Mouse (Mus musculus) gastrocnemius, adult 2 months (tissue): Measurements from ENCODE around the gene Prpf3. TPM values are rescaled to one million over a fixed set of nuclear protein-coding genes. Genes with fewer than 3 reads are reported as not detected.
"Not testable (repeated sequence)": the region's sequence is repeated elsewhere in the genome, so short reads cannot be mapped to it uniquely, and the experiment has no call there.

Experiments
- DNase-seq: peaks from one replicate; pipeline ENCODE4 v3.0.0; 2022
- H3K27ac ChIP-seq: fragments of 200-600 bp; 2 replicates; pipeline ENCODE4 v1.8.1; 2022; ENCODE audit warnings: mild to moderate bottlenecking
- H3K4me3 ChIP-seq: fragments of 200-600 bp; 2 replicates; pipeline ENCODE4 v1.8.1; 2022; ENCODE audit warnings: mild to moderate bottlenecking, moderate library complexity
- CTCF ChIP-seq: fragments of 200-600 bp; IDR thresholded peaks from 2 replicates; pipeline ENCODE4 v1.8.1; 2022; ENCODE audit warnings: antibody characterized with exemption, mild to moderate bottlenecking, moderate library complexity
- intact Hi-C: fragments of 180-260 bp; cut with DNase I; formaldehyde crosslinking; loops from one replicate; pipeline ENCODE4 v1.15.1; 2025
- total RNA-seq, 2 experiments: library from RNA; stranded (reverse); gene quantifications; 2 replicates each; pipeline ENCODE4 v1.2.3; 2021

Gene Prpf3
- total RNA-seq, 2 experiments from 2014 or later: 18.2 to 18.3 TPM

DNA sequence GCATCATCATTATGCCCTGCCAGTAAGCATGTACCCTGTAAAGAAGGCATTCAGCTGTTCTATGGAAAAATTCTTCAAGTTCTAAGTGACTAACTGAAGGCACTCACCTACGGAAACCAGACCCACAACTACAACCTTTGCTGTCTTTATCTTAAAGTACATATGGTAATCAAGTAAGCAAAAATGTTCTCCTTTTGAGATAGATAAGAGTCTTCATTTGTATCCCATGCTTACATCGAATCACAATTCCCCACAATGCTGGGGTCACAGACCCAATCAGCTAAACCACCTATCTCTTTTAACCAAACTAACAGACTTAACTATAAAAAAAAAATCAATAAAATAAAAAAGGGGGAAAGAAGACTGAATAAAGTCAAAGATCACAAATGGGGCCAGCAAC, 16.4 kb downstream of the Prpf3 start:
- intact Hi-C loops: no loop called here
- no peak for TF ChIP-seq CTCF
- H3K4me3 ChIP-seq: no peak overlapping the region

DNA sequence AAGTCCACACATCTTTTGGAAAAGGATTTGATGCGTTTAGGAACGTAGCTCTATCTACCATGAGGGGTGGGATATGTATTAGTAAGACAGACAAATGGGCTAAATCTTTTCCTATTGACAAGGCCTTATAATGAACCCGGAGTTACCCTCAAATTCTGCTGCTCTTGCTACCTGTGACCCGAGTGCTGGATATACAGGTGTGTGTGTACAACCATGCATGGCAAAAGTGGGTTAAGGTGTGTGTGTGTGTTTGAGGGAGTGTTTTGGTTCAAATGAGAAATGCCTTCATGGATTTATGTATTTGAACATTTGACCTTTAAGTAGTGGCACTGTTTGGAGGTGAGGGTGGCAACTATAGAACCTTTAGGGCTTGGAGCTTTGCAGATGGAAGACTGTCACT, 26.6 kb downstream of the Prpf3 start:
- no peak overlapping the region for H3K4me3 ChIP-seq
- no peak overlapping the region for H3K27ac ChIP-seq
- intact Hi-C loops: no loop called here
- no peak for TF ChIP-seq CTCF
- DNase-seq: no peak

More for the DNA sequence above, 16.4 kb downstream of the Prpf3 start:
- DNase-seq: no peak
- no peak overlapping the region for H3K27ac ChIP-seq

DNA sequence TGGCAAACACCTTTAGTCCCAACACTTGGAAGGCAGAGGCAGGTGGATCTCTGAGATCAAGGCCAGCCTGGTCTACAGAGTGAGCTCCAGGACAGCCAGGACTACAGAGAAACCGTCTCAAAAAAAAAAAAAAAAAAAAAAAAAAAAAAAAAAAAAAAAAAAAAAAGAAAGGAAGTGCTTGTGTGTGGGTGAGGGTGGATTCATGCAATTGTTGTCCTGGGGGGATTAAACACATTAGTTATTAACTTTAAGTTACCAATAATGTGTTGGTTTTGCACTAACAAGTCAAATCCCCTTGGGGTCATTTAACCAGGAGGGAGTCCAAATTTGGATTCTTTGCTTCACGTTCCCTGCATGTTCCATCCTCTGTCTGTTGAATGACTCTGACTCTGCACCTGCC, 29.4 kb downstream of the Prpf3 start:
- intact Hi-C loops: no loop called here
- DNase-seq: no peak
- no peak for TF ChIP-seq CTCF
- Histone ChIP-seq H3K4me3 (no peak overlapping the region), H3K27ac (no peak overlapping the region)

DNA sequence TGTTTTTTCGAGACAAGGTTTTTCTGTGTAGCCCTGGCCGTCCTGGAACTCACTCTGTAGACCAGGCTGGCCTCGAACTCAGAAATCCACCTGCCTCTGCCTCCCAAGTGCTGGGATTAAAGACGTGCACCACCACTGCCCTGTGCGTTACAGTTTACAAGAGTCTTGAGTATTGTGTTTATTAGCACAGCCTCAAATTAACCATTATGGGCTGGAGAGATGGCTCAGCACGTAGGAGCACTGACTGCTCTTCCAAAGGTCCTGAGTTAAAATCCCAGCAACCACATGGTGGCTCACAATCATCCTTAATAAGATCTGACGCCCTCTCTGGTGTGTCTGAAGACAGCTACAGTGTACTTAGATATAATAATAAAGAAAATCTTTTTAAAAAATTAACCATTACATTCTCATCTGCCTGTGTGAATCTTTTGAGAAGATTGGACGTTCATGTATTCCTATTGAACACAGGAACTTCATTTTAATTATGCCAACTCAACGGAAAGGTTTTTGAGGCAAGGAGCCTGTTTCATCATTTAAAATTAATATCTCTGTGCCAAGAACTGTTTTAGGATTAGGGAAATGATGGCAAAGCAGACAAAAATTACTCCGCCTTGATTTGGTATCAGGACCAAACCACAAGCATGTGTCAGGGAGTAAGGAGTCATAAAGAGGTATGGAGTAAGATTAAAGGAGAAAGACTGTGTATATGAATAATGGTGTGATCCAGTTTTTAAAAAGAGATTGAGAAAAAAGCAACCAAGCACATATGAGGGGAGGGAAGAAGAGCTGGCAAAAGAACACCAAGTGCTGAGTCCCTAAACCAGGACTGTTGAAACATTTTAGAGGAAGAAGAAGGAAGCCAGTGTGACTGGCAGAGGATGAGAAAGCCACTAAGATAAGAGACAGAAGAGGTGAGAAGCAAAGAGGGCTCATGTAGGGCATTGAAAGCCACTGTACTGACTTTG, 35.4 kb downstream of the Prpf3 start:
- intact Hi-C loops: no loop called here
- TF ChIP-seq CTCF: peak; percentile 1; the same call in 1 of the 2 replicates
- DNase-seq: no peak

DNA sequence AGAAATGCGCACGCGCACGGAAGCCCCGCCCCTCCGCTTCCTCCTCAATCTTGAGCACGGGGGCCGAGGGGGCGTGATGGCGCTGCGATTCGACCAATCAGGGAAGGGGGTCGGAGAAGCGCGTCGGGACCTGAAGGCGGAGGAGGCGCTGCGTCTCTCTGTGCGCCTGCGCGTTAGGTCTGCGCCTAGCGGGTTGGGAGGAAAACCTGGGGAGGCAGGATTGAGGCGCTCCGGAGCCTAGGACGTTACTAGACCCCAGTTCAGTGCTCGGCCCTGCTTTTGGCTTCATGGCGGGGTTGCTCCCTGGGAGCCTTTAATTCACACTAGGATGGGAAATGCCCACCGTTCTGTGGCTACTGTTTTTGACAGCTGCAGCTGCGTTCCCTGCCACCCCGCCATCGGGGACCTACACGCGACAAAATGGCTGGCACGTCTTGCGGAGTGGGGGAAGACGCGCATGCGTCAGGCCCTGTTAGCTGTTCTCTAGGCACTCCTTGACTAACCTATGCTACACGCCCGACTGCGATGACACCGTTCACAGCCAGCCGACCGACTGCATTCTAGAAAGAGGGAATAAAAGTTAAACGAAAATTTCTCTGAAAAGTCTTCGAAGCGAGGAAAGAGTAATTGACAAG, 36.2 kb downstream of the Prpf3 start:
- no peak for TF ChIP-seq CTCF
- DNase-seq: peak; percentile 100
- Histone ChIP-seq H3K27ac (peak overlapping the region; percentile 99), H3K4me3 (peak overlapping the region; percentile 72)
- intact Hi-C loops: loop anchor here (2.0 kb wide), 1 partner anchor 603 kb away; the partner anchor contains the start of gene Gabpb2

More for the DNA sequence above, 35.4 kb downstream of the Prpf3 start:
- Histone ChIP-seq H3K27ac (peak overlapping the region; percentile 99), H3K4me3 (peak overlapping the region; percentile 72)

DNA sequence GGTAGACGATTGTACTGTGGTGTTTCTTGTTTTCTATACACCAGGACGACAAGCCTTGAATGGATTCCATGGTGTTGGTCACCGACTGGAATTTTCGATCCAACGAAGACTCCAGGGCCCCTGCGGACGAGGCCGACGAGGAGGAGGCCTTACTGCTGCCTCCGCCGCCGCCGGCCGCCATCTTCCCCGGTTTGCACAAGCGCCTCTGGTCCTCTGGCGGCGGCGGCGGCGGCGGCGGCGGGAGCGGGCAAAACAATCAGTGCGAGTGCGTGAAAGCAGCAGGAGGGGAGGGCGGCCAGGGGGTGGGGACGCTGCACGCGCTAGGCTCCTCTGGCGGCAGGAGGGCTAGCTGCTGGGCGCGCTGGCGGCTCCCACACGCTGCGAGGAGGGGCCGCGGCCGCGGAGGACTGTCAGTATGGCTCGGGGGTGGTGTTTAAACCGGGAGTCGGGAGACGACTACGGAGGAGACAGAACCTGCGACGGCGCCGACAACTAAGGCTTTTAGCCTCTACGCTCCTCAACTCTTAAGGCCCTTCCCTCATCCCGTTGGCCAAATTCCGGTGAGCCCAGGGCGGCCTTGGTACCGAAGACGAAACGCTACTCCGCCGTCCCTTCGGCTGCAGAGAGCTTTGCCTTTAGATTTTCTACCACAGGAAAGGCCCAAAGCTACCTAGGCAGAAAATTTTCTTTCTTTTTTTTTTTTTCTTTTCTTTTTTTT, 37.0 kb downstream of the Prpf3 start, which contains the start of gene Rprd2:
Rprd2 (minus strand) TSS at position 293 of the 718 bp plus-strand sequence.
- peak within 1 kb of the TSS; percentile 72 for H3K4me3 ChIP-seq
- TF ChIP-seq CTCF: no peak; the same call in 1 of the 2 replicates
- intact Hi-C loops: loop anchor here (2.0 kb wide), 1 partner anchor 602 kb away; the partner anchor contains the start of gene Gabpb2
- H3K27ac ChIP-seq: peak within 1 kb of the TSS; percentile 99
- peak; percentile 89 for DNase-seq

DNA sequence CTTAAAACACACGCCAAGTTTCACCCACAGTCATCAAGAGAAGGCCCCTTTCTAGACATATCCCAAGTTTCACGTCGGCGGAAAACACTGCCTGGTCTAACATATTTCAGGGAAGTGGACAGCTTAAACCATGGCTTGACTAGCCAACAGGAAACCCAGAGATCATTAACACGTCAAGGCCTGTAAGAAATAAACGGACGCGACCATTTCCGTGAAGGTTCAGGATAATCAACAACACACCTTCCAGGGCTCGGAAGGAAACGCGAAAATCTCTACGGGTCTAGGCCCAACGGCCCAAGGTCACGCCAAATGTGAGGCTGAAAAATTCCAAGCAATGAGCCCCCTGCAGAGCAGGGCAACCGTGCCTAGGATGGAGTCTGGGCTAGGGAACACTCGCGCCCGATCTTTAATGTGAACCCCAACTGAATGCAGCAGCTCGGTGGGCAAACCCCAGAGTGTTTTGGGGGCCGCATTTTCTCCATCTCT, 37.6 kb downstream of the Prpf3 start:
- intact Hi-C loops: loop anchor here (2.0 kb wide), 1 partner anchor 601 kb away; the partner anchor contains the start of gene Gabpb2
- peak overlapping the region; percentile 99 for H3K27ac ChIP-seq
- TF ChIP-seq CTCF: no peak
- H3K4me3 ChIP-seq: peak overlapping the region; percentile 72
- DNase-seq: peak; percentile 48

DNA sequence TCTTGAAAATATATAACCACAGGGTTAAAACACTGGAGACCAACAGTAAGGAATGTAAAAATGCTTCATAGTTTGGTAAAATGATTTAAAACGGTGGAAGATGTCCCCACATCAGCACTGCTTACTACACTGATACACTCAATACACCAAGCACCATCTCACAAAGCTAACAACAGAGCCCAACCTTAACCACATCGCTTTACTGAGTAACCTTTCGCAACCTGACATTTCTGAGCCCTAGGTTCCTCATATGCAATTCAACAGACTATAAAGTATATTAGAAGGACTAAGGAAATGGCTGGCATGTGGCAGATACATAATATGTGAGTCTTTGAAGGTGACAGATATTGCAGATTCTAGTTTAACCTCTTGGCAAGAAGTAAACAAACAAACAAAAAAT, 39.0 kb downstream of the Prpf3 start:
- TF ChIP-seq CTCF: no peak
- intact Hi-C loops: no loop called here
- no peak for DNase-seq
- Histone ChIP-seq H3K4me3 (peak overlapping the region; percentile 72), H3K27ac (peak overlapping the region; percentile 99; the same call in 1 of the 2 replicates)

DNA sequence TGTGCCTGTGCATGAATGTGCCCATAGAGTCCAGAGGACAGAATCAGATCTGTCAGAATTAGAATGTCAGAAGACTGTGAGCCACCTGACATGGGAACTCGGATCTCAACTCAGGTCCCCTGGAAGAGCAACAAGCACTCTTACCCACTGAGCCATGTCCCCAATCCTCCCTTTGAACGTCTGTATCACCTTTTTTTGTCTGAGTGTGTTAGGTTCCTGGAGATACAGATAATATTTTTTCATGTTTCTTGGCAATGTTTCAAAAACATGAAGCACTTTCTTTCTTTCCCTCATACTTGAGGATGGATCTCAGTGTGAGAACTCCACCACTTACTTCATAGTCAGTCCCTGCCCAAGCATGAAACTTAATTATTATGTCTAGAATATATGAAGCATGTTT, 47.3 kb downstream of the Prpf3 start:
- intact Hi-C loops: no loop called here
- DNase-seq: no peak
- TF ChIP-seq CTCF: no peak
- no peak overlapping the region for H3K4me3 ChIP-seq
- no peak overlapping the region for H3K27ac ChIP-seq

DNA sequence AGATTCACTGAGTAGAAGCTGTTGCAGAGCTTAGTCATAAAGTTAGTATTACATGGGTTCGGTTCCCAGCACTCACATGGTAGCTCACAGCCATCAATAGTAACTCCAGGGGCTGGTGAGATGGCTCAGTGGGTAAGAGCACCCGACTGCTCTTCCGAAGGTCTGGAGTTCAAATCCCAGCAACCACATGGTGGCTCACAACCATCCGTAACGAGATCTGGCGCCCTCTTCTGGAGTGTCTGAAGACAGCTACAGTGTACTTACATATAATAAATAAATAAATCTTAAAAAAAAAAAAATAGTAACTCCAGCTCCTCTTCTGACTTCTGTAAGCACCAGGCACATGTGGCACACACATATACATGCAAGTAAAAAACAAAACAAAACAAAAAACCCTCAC, 48.1 kb downstream of the Prpf3 start:
- intact Hi-C loops, DNase-seq, H3K4me3 ChIP-seq, H3K27ac ChIP-seq: not testable (repeated sequence)

DNA sequence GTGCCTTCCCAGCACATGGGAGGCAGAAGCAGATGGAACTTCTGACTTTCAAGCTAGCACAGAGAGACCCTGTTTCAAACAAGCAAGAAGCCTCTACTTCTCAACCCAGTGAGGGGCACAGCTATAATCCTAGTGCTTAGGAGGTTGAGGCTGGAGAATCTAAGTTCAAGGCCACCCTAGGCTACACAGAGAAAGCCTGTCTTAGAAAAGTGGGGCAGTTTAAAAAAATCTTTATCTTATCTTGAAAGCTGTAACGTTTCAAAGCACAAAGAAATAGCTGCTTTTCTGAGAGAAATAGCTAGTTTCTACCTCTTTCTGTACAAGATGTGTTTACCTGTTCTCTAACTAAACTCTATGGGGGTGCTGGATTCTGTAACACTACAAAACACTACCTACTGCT, 49.0 kb downstream of the Prpf3 start:
- H3K4me3 ChIP-seq: no peak overlapping the region
- TF ChIP-seq CTCF: no peak
- no peak for DNase-seq
- intact Hi-C loops: no loop called here
- no peak overlapping the region for H3K27ac ChIP-seq

DNA sequence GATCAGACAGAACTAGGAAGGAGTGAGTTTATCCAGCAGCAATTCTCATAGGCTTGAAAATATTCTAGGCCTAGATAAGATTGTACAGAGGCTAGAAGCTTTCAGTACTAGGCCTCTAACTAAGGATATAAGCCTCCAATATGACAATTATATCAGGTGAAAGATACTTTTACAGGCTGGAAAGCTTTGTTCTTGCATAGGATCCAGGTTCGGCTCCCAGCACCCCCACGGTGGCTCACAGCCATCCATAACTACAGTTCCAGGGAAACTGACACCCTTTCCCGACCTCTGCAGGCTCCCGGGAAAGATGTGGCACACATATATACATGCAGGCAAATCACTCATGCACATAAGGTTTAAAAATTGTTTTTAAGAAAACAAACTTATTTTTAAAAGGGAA, 51.8 kb downstream of the Prpf3 start:
- Histone ChIP-seq H3K27ac (no peak overlapping the region), H3K4me3 (no peak overlapping the region)
- intact Hi-C loops: no loop called here
- no peak for DNase-seq
- no peak for TF ChIP-seq CTCF
